Mouse (Mus musculus): ENCODE data around the gene Usp34. TPM values are rescaled to one million over a fixed set of nuclear protein-coding genes. Genes with fewer than 3 reads are reported as not detected.
"Not testable (repeated sequence)": the region's sequence is repeated elsewhere in the genome, so short reads cannot be mapped to it uniquely, and the experiment has no call there.

Usp34 gene
- polyA plus RNA-seq, 1 experiment from 2014 or later = 54.0 TPM

DNA sequence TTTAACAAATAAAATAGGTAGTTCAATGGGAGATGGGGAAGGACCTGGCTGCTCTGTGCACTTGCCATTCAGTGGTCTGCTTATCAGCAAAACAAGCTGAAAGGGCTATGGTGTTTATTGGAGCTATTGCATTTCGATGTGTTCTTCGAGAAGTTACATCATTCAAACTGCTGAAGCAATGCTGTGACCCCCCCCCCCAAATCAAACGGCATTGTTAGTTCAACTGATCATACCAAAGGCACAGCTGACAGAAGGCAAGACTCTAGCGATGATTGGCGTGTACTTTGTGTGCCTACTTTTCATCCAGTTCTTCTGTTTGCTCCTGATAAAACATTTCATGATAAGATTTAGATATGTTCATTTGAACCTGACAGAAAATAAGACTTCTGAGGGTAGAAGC is 191.9 kb downstream of the Usp34 start:
- peak overlapping the region; percentile 37 for H3K9ac ChIP-seq (replicated peaks; ENCODE audit: low read depth, low read length)
- H3K4me2 ChIP-seq (ENCODE audit: low read depth, low read length) = peak overlapping the region; percentile 53
- WGBS = 50% methylated on average over 5 of the region's 5 CpGs
- H3K36me3 ChIP-seq (ENCODE audit: control insufficient read depth, insufficient read depth, low read length) = peaks cover 9% of the 10 kb centered on the region; the same call in 1 of the 2 replicates
- no peaks in the 10 kb centered on the region for H3K27me3 ChIP-seq (ENCODE audit: control insufficient read depth, insufficient read depth, low read length)
- peaks cover 14% of the 10 kb centered on the region; the same call in 1 of the 2 replicates for H3K4me1 ChIP-seq (ENCODE audit: control insufficient read depth, insufficient read depth, low read length)
- H3K9me3 ChIP-seq (ENCODE audit: control insufficient read depth, low read length) = no peaks in the 10 kb centered on the region
- peak overlapping the region; percentile 80 for H3K4me3 ChIP-seq (ENCODE audit: low read depth, low read length)
- ATAC-seq (ENCODE audit: low read depth) = no peak
- peak overlapping the region; percentile 74; the same call in 1 of the 2 replicates for H3K27ac ChIP-seq (ENCODE audit: low read depth, low read length)

DNA sequence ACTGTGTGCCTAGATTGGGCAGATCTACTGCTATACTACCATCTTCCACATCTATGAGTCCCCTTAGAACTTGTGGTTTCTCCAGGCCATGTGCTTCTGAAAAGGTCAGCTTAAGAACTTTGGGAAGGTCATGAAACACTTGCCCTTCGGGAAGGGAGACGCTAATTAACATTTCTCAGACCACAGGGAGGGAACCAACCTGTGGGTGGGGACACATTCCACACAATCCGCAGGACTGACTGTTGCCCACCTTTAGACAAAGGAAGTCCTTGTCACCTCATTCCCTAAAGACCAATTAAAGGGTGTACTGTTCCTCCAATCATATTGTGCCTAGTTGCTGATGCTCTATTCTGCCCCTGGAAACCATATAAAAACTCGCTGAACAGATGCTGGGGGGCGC is 198.1 kb downstream of the Usp34 start:
- H3K4me3 ChIP-seq (ENCODE audit: low read depth, low read length); H3K27ac ChIP-seq (ENCODE audit: low read depth, low read length): not testable (repeated sequence)
- 85% methylated on average over 5 of the region's 5 CpGs for WGBS

DNA sequence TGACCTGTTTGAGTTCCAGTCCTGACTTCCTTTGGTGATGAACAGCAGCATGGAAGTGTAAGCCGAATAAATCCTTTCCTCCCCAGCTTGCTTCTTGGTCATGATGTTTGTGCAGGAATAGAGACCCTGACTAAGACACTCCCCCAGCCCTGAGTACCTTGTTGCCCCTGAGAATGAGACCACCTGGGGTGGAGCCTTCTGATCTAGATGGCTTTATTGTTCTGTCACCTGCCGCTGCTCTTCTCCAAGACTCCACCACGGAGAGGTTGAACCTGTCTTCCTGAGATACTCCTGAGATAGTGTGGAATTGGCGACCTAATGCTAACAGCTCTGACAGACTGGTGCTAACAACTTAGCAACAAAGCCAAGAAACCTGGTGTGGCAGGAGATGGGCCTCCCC is 208.1 kb downstream of the Usp34 start:
- not testable (repeated sequence) for H3K4me2 ChIP-seq (ENCODE audit: low read depth, low read length); ATAC-seq (ENCODE audit: low read depth); H3K36me3 ChIP-seq (ENCODE audit: control insufficient read depth, insufficient read depth, low read length); H3K27me3 ChIP-seq (ENCODE audit: control insufficient read depth, insufficient read depth, low read length); H3K4me3 ChIP-seq (ENCODE audit: low read depth, low read length); H3K9me3 ChIP-seq (ENCODE audit: control insufficient read depth, low read length); H3K4me1 ChIP-seq (ENCODE audit: control insufficient read depth, insufficient read depth, low read length); H3K27ac ChIP-seq (ENCODE audit: low read depth, low read length); H3K9ac ChIP-seq (replicated peaks; ENCODE audit: low read depth, low read length)
- WGBS = 50% methylated on average over 4 of the region's 4 CpGs

More for the DNA sequence above, 198.1 kb downstream of the Usp34 start:
- H3K36me3 ChIP-seq (ENCODE audit: control insufficient read depth, insufficient read depth, low read length); H3K9ac ChIP-seq (replicated peaks; ENCODE audit: low read depth, low read length); H3K9me3 ChIP-seq (ENCODE audit: control insufficient read depth, low read length); ATAC-seq (ENCODE audit: low read depth); H3K4me1 ChIP-seq (ENCODE audit: control insufficient read depth, insufficient read depth, low read length); H3K27me3 ChIP-seq (ENCODE audit: control insufficient read depth, insufficient read depth, low read length); H3K4me2 ChIP-seq (ENCODE audit: low read depth, low read length): not testable (repeated sequence)

DNA sequence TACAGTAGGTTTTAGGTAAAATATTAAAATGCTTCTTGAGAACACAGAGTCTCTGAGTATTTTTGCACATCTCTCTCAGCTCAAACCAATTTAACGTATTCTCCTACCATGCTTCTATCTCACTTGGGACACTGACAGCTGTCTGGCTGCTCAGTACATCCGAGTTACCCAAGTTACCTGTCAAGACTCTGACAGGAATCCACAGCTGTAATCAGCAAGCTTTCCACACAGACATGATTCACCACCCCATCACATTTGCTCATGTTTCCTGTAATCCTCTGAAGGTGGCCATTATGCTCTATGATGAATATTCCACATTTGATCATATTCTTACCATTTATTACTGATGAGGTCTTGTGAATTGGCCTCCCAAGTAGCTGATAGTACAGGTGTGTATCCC is 208.6 kb downstream of the Usp34 start:
- no peak overlapping the region for H3K27ac ChIP-seq (ENCODE audit: low read depth, low read length)
- H3K27me3 ChIP-seq (ENCODE audit: control insufficient read depth, insufficient read depth, low read length) = no peaks in the 10 kb centered on the region
- no peaks in the 10 kb centered on the region for H3K9me3 ChIP-seq (ENCODE audit: control insufficient read depth, low read length)
- no peak overlapping the region for H3K4me3 ChIP-seq (ENCODE audit: low read depth, low read length)
- H3K9ac ChIP-seq (replicated peaks; ENCODE audit: low read depth, low read length) = no peak overlapping the region
- no peaks in the 10 kb centered on the region for H3K4me1 ChIP-seq (ENCODE audit: control insufficient read depth, insufficient read depth, low read length)
- no peak for ATAC-seq (ENCODE audit: low read depth)
- H3K36me3 ChIP-seq (ENCODE audit: control insufficient read depth, insufficient read depth, low read length) = no peaks in the 10 kb centered on the region
- 76% methylated on average over 2 of the region's 2 CpGs for WGBS
- no peak overlapping the region for H3K4me2 ChIP-seq (ENCODE audit: low read depth, low read length)

DNA sequence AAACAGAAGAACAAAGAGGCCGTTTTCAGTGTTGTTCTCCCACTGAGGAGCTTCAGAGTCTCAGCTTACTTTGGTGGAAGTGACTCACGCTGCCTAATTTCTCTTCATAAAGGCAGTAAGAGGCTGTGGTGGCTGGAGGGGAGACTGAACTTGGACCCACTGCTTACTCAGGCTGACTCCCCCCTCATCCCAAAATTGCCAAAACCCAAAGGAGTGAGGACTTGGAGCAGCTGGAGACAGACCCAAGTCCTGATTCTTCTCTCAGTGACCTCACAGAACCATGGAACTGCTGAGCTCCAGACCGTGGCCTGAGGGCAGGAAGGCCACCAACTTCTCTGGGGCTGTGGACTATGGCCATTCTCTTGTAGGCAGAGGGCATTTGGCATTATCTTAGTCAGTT is 212.3 kb downstream of the Usp34 start:
- no peak overlapping the region for H3K4me3 ChIP-seq (ENCODE audit: low read depth, low read length)
- ATAC-seq (ENCODE audit: low read depth) = no peak
- H3K36me3 ChIP-seq (ENCODE audit: control insufficient read depth, insufficient read depth, low read length) = no peaks in the 10 kb centered on the region
- no peak overlapping the region for H3K4me2 ChIP-seq (ENCODE audit: low read depth, low read length)
- no peak overlapping the region for H3K27ac ChIP-seq (ENCODE audit: low read depth, low read length)
- H3K9ac ChIP-seq (replicated peaks; ENCODE audit: low read depth, low read length) = no peak overlapping the region
- no peaks in the 10 kb centered on the region for H3K27me3 ChIP-seq (ENCODE audit: control insufficient read depth, insufficient read depth, low read length)
- no peaks in the 10 kb centered on the region for H3K9me3 ChIP-seq (ENCODE audit: control insufficient read depth, low read length)
- no peaks in the 10 kb centered on the region for H3K4me1 ChIP-seq (ENCODE audit: control insufficient read depth, insufficient read depth, low read length)
- 79% methylated on average over 3 of the region's 3 CpGs for WGBS

DNA sequence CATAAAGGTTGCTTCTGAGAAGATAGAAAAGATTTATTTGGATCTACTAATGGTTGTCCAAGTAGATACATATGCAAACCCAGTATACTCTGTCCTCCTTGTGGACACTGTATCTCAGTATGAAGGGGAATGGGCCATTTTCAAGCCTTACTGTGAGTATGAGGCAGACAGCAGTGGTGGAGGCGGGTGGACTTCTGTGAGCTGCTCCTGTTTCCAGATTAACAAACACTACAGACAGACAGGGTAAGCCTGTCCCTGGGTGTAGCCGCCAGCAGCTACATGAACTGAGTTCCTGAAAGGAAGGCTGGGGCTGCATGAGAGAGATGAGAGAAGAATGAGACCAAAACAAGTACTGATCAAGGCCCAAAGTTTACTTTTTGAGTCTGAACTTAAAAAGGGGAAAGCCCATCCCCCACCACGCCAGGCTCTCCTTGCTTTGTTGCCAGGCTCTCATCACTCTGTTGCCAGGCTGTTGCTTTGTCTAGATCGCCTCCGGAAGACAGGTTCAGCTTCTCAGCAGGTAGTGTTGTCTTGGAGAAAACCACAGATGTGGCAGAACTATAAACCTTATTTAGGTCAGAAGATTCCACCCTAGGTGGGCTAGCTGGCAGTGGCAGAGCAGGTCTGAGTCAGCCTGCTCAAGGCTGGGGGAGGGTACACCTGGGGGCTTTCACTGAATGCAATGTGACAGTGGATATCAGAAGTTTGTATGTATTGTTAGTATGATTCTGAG is 213.9 kb downstream of the Usp34 start, which contains the start of gene 1700093K21Rik:
TSS of gene 1700093K21Rik (minus strand) at position 683 of the 733 bp plus-strand sequence.
- Histone ChIP-seq H3K27me3 (ENCODE audit: control insufficient read depth, insufficient read depth, low read length) (no peaks in the 10 kb centered on the region), H3K4me2 (ENCODE audit: low read depth, low read length) (no peak within 1 kb of the TSS), H3K9me3 (ENCODE audit: control insufficient read depth, low read length) (no peaks in the 10 kb centered on the region), H3K9ac (replicated peaks; ENCODE audit: low read depth, low read length) (no peak within 1 kb of the TSS), H3K4me3 (ENCODE audit: low read depth, low read length) (no peak within 1 kb of the TSS), H3K36me3 (ENCODE audit: control insufficient read depth, insufficient read depth, low read length) (no peaks in the 10 kb centered on the region), H3K4me1 (ENCODE audit: control insufficient read depth, insufficient read depth, low read length) (no peaks in the 10 kb centered on the region), H3K27ac (ENCODE audit: low read depth, low read length) (no peak within 1 kb of the TSS)
- ATAC-seq (ENCODE audit: low read depth) = no peak
- WGBS = 38% methylated on average over 5 of the region's 5 CpGs

DNA sequence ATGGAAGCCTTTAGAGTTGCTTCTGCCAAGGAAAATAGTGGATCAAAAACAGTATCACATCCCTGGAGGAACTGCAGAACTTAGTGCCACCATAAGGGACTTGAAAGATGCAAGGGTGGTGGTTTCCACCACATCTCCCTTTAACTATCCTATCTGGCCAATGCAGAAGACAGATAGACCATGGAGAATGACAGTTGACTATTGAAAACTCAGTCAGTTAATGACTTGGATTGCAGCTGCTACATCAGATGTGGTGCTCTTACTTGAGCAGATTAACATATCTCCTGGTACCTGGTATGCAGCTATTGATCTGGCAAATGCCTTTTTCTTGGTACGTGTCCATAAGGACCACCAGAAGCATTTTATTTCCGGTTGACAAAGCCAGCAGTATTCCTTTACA is 230.8 kb downstream of the Usp34 start:
- Histone ChIP-seq H3K4me3 (ENCODE audit: low read depth, low read length) (no peak overlapping the region), H3K9me3 (ENCODE audit: control insufficient read depth, low read length) (no peaks in the 10 kb centered on the region), H3K27ac (ENCODE audit: low read depth, low read length) (no peak overlapping the region), H3K27me3 (ENCODE audit: control insufficient read depth, insufficient read depth, low read length) (no peaks in the 10 kb centered on the region), H3K36me3 (ENCODE audit: control insufficient read depth, insufficient read depth, low read length) (no peaks in the 10 kb centered on the region), H3K4me2 (ENCODE audit: low read depth, low read length) (no peak overlapping the region), H3K9ac (replicated peaks; ENCODE audit: low read depth, low read length) (no peak overlapping the region), H3K4me1 (ENCODE audit: control insufficient read depth, insufficient read depth, low read length) (no peaks in the 10 kb centered on the region)
- no peak for ATAC-seq (ENCODE audit: low read depth)
- WGBS = 89% methylated on average over 2 of the region's 2 CpGs

Small RNAs within 50 kb of the gene (microRNA-seq; reads per million reads assigned to microRNA genes)
- gene Gm47279 = not detected

Other genes starting within 250 kb of the Usp34 start
- gene Xpo1, start 50.9 kb upstream of the Usp34 start, polyA plus RNA-seq (2014; fragmentation: Nextera tagmentation; extraction: Ambion mirVana) = 88.5 and 93.6 TPM in 2 replicates
- 90.0 and 107 TPM in 2 replicates for gene Ahsa2, start 191.1 kb downstream of the Usp34 start, polyA plus RNA-seq (2014; fragmentation: Nextera tagmentation; extraction: Ambion mirVana)
- gene 1700093K21Rik, start 214.3 kb downstream of the Usp34 start, polyA plus RNA-seq (2014; fragmentation: Nextera tagmentation; extraction: Ambion mirVana) = 0.46 TPM in 1 of 2 replicates, not detected in the other